Mouse (Mus musculus) embryonic facial prominence, embryonic 11.5 days (tissue): ENCODE data around the gene Yes1. TPM values are rescaled to one million over a fixed set of nuclear protein-coding genes. Genes with fewer than 3 reads are reported as not detected.
"Not testable (repeated sequence)": the region's sequence is repeated elsewhere in the genome, so short reads cannot be mapped to it uniquely, and the experiment has no call there.

Source experiments
- ATAC-seq: fragments of 200-750 bp; cut with Nextera tagmentation; replicated peaks from 2 replicates; pipeline ENCODE4 v1.8.0; 2017; ENCODE audit warnings: low read depth; ENCODE audit not compliant: insufficient number of reproducible peaks, low FRiP score, low TSS enrichment
- DNase-seq: peaks from one replicate; pipeline ENCODE4 v3.0.0-alpha.2; 2015; ENCODE audit warnings: low spot score
- H3K27ac ChIP-seq: fragments of 300-500 bp; sonication (generic); replicated peaks from 2 replicates; pipeline ENCODE4 v1.5.1; 2014; ENCODE audit warnings: mild to moderate bottlenecking, low read depth, low read length, control low read depth
- H3K27me3 ChIP-seq: fragments of 300-500 bp; sonication (generic); 2 replicates; pipeline ENCODE4 v1.6.1; 2014; ENCODE audit warnings: mild to moderate bottlenecking, low read length, moderate library complexity, mixed read lengths; ENCODE audit not compliant: control insufficient read depth, insufficient read depth
- H3K36me3 ChIP-seq: fragments of 300-500 bp; sonication (generic); replicated peaks from 2 replicates; pipeline ENCODE4 v1.6.1; 2014; ENCODE audit warnings: low read depth, mild to moderate bottlenecking, low read length, moderate library complexity, mixed read lengths; ENCODE audit not compliant: control insufficient read depth, insufficient read depth
- H3K4me1 ChIP-seq: fragments of 300-500 bp; sonication (generic); 2 replicates; pipeline ENCODE4 v1.6.1; 2014; ENCODE audit warnings: low read length, mixed read lengths; ENCODE audit not compliant: control insufficient read depth, insufficient read depth
- H3K4me2 ChIP-seq: fragments of 300-500 bp; sonication (generic); 2 replicates; pipeline ENCODE4 v1.6.1; 2014; ENCODE audit warnings: low read depth, mild to moderate bottlenecking, control low read depth, low read length, moderate library complexity
- H3K4me3 ChIP-seq: fragments of 300-500 bp; sonication (generic); 2 replicates; pipeline ENCODE4 v1.5.1; 2014; ENCODE audit warnings: low read depth, low read length, control low read depth
- H3K9ac ChIP-seq: fragments of 300-500 bp; sonication (generic); replicated peaks from 2 replicates; pipeline ENCODE4 v1.6.1; 2014; ENCODE audit warnings: mild to moderate bottlenecking, control low read depth, low read length
- H3K9me3 ChIP-seq: fragments of 300-500 bp; sonication (generic); replicated peaks from 2 replicates; pipeline ENCODE4 v1.6.1; 2016; ENCODE audit warnings: mild to moderate bottlenecking, low read length, inconsistent platforms, mixed read lengths; ENCODE audit not compliant: control insufficient read depth
- WGBS: fragments of 180-500 bp; shearing (Covaris S2); extraction: QIAGEN DNeasy Blood & Tissue Kit; methylation state at CpG from one replicate; pipeline ENCODE4 v1.1.7; 2014; 5-methylcytosine and 5-hydroxymethylcytosine counted together
- polyA plus RNA-seq: library from polyadenylated mRNA; unstranded; fragments of >200 nt; fragmentation: Nextera tagmentation; extraction: Ambion mirVana; gene quantifications from 2 replicates; pipeline ENCODE4 v1.2.1, GENCODE M21; 2014

Gene Yes1
- polyA plus RNA-seq, 1 experiment from 2014 or later, result 30.8 TPM

- H3K9me3 ChIP-seq, DNase-seq, ATAC-seq, H3K27me3 ChIP-seq, H3K4me1 ChIP-seq, H3K36me3 ChIP-seq, H3K4me2 ChIP-seq, H3K27ac ChIP-seq, H3K9ac ChIP-seq, H3K4me3 ChIP-seq: not testable (repeated sequence)
- 89% methylated on average over 8 of the region's 8 CpGs for WGBS
Measured at GRCm38 (mm10) chr5:32722711-32723110, 111.7 kb downstream of the Yes1 start.

GRCm38 (mm10) chr5:32723981-32724380, 113.0 kb downstream of the Yes1 start:
- Histone ChIP-seq H3K4me2 (no peak overlapping the region), H3K9me3 (no peaks in the 10 kb centered on the region), H3K27ac (no peak overlapping the region), H3K9ac (no peak overlapping the region), H3K4me3 (no peak overlapping the region), H3K36me3 (no peaks in the 10 kb centered on the region), H3K27me3 (no peaks in the 10 kb centered on the region), H3K4me1 (no peaks in the 10 kb centered on the region)
- ATAC-seq (no peak), DNase-seq (no peak)
- WGBS, result 85% methylated on average over 7 of the region's 7 CpGs

GRCm38 (mm10) chr5:32725397-32725796, 114.4 kb downstream of the Yes1 start:
- H3K9ac ChIP-seq, H3K9me3 ChIP-seq, H3K27me3 ChIP-seq, H3K4me1 ChIP-seq, H3K4me2 ChIP-seq, H3K36me3 ChIP-seq, ATAC-seq, H3K4me3 ChIP-seq, H3K27ac ChIP-seq, DNase-seq: not testable (repeated sequence)
- 76% methylated on average over 3 of the region's 3 CpGs for WGBS

GRCm38 (mm10) chr5:32728300-32728699, 117.3 kb downstream of the Yes1 start:
- H3K9ac ChIP-seq, result no peak overlapping the region
- H3K36me3 ChIP-seq, result no peaks in the 10 kb centered on the region
- no peak overlapping the region for H3K27ac ChIP-seq
- H3K4me3 ChIP-seq, result no peak overlapping the region
- no peaks in the 10 kb centered on the region for H3K27me3 ChIP-seq
- 80% methylated on average over 7 of the region's 7 CpGs for WGBS
- H3K4me1 ChIP-seq, result no peaks in the 10 kb centered on the region
- ATAC-seq (no peak), DNase-seq (no peak)
- no peaks in the 10 kb centered on the region for H3K9me3 ChIP-seq
- no peak overlapping the region for H3K4me2 ChIP-seq

- H3K36me3 ChIP-seq, result no peaks in the 10 kb centered on the region
- no peak for ATAC-seq
- 69% methylated on average over 8 of the region's 8 CpGs for WGBS
Measured at GRCm38 (mm10) chr5:32728851-32729250, 117.9 kb downstream of the Yes1 start.

GRCm38 (mm10) chr5:32733892-32734291, 122.9 kb downstream of the Yes1 start:
- ATAC-seq, result peak; percentile 69; the same call in 1 of the 2 replicates
- H3K9me3 ChIP-seq, H3K4me3 ChIP-seq, H3K27me3 ChIP-seq, H3K27ac ChIP-seq, DNase-seq, H3K4me1 ChIP-seq, H3K36me3 ChIP-seq, H3K9ac ChIP-seq, H3K4me2 ChIP-seq: not testable (repeated sequence)
- WGBS, result 94% methylated on average over 6 of the region's 6 CpGs

More at GRCm38 (mm10) chr5:32728851-32729250, 117.9 kb downstream of the Yes1 start:
- Histone ChIP-seq H3K9ac (no peak overlapping the region), H3K27me3 (no peaks in the 10 kb centered on the region), H3K4me1 (no peaks in the 10 kb centered on the region), H3K4me2 (no peak overlapping the region), H3K9me3 (no peaks in the 10 kb centered on the region), H3K4me3 (no peak overlapping the region), H3K27ac (no peak overlapping the region)
- no peak for DNase-seq

- Histone ChIP-seq H3K27ac (no peak overlapping the region), H3K36me3 (no peaks in the 10 kb centered on the region), H3K4me1 (no peaks in the 10 kb centered on the region), H3K27me3 (no peaks in the 10 kb centered on the region), H3K4me2 (no peak overlapping the region), H3K9ac (no peak overlapping the region), H3K9me3 (no peaks in the 10 kb centered on the region), H3K4me3 (no peak overlapping the region)
- no peak for ATAC-seq
- 90% methylated on average over 6 of the region's 6 CpGs for WGBS
- no peak for DNase-seq
Measured at GRCm38 (mm10) chr5:32735779-32736178, 124.8 kb downstream of the Yes1 start.
